Mouse (Mus musculus): ENCODE data around the gene Tro. TPM values are rescaled to one million over a fixed set of nuclear protein-coding genes. Genes with fewer than 3 reads are reported as not detected.

Tro gene
- polyA plus RNA-seq (2016; fragmentation: Nextera tagmentation; extraction: Ambion mirVana), result 54.2 and 62.9 TPM in 2 replicates

DNA sequence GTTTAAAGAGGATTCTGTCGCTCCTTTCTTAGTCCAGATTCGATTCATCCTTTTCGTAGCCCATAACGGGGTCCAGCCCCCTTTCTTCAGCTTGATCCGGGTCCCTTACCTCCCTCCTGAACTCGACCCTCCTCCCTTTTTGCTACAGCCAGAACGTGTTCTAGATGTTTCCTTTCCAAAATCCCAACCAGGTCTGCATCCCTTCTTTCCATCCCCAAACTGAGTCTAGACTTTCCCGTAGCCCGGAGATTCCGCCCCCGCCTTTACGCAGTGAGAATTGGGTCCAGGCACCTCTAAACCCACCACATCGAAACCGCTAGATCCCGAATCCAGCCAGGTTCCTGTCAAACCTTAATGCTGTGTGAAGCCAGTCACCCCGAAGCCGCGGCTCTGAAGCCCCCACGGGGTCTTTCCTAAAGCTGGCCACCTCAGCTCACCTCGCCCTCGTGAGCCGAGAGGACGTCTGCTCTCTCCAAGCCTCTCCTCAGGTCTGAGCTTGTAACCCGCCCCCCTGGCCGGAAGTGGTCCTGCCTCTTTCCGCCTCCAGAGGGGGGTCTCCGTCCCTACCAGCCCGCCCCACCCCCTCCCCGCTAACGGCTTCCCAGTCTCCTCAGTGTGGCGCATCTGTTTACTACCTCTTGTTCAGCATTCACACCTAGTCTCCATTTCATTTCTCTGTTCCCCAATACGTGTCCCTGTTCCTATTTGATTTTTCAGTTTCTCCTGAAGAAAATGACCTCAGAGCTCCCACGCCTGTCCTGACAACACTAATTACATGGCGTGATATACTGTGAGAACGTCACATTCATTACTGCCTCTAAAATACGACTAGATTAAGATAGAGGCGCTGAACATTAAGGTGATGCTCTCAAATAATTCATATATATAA lies at the start of gene Tro:
TSS of gene Tro (minus strand) at position 676 of the 889 bp plus-strand sequence.
- ATAC-seq (ENCODE audit: low FRiP score), result peak; percentile 92
- Histone ChIP-seq H3K4me1 (no peaks in the 10 kb centered on the region), H3K4me2 (peak within 1 kb of the TSS; percentile 51), H3K4me3 (replicated peaks) (peak within 1 kb of the TSS; percentile 51), H3K27me3 (peaks cover 8% of the 10 kb centered on the region; the same call in 1 of the 2 replicates), H3K36me3 (replicated peaks) (peaks cover 25% of the 10 kb centered on the region), H3K9me3 (no peaks in the 10 kb centered on the region), H3K27ac (peak within 1 kb of the TSS; percentile 75), H3K9ac (peak within 1 kb of the TSS; percentile 56)
- WGBS, result 16% methylated on average over 35 of the region's 37 CpGs

DNA sequence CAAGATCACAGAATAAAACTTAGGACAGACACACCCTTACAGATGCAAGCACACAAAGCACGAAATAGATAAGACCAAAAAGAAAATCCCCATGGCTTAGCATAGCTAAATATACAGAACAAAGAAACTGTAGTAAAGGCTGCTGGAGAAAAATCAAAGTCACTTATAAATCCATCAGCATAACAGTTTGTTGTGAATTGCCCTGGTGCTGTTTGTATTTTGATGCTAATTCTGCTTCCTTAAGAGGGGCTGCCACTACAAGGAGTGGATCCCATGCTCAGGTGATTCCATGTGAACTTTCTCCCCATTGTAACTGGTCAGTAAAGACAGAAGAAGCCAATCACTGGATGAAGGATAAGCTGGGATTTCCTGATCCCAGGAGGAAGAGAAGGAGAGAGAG lies 20.1 kb upstream of the Tro start:
- 44% methylated on average over 1 of the region's 1 CpGs for WGBS
- no peak for ATAC-seq (ENCODE audit: low FRiP score)

DNA sequence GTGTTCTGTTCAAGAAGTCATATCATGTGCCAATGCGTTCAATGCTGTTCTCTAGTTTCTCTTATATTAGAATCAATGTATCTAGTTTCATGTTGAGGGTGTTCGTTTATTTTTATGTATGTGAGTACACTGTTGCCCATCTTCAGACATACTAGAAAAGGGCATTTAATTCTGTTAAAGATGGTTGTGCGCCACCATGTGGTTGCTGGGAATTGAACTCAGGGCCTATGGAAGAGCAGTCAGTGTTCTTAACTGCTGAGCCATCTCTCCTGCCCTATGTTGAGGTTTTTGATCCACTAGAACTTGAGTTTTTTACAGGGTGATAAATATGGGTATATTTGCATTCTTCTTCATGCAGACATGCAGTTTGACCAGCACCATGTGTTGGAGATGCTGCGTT lies 5.4 kb upstream of the Tro start:
- H3K27ac ChIP-seq, result no peak overlapping the region
- H3K9me3 ChIP-seq, result no peaks in the 10 kb centered on the region
- H3K36me3 ChIP-seq (replicated peaks), result no peaks in the 10 kb centered on the region
- no peak overlapping the region for H3K4me3 ChIP-seq (replicated peaks)
- H3K27me3 ChIP-seq, result peaks cover 7% of the 10 kb centered on the region; the same call in 1 of the 2 replicates
- ATAC-seq (ENCODE audit: low FRiP score), result no peak
- H3K9ac ChIP-seq, result no peak overlapping the region
- no peak overlapping the region for H3K4me2 ChIP-seq
- WGBS, result 34% methylated on average over 4 of the region's 4 CpGs
- no peaks in the 10 kb centered on the region for H3K4me1 ChIP-seq

More for the DNA sequence above, 20.1 kb upstream of the Tro start:
- Histone ChIP-seq H3K27ac (no peak overlapping the region), H3K4me2 (no peak overlapping the region), H3K36me3 (replicated peaks) (no peaks in the 10 kb centered on the region), H3K4me1 (no peaks in the 10 kb centered on the region), H3K9me3 (no peaks in the 10 kb centered on the region), H3K4me3 (replicated peaks) (no peak overlapping the region), H3K27me3 (no peaks in the 10 kb centered on the region), H3K9ac (no peak overlapping the region)

DNA sequence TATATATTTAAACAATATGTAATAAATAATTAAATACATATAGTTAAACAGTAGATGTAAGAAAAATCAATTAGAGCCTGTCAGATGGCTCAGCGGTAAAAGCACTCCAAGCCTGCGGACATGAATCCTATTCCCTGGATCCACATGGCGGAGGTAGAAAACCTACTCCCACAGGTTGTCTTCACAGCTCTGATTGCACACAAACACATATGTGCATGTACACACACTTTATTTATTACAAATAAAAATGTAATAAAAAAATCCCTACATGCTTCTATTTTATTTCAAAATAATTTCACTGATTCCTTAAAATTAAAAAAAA lies 375 bp upstream of the Tro start:
- peaks cover 20% of the 10 kb centered on the region for H3K36me3 ChIP-seq (replicated peaks)
- ATAC-seq (ENCODE audit: low FRiP score), result 0 out of 2 replicates have a peak, but pooled peaks have one; percentile 34
- H3K9ac ChIP-seq, result no peak overlapping the region
- peak overlapping the region; percentile 51; the same call in 1 of the 2 replicates for H3K4me3 ChIP-seq (replicated peaks)
- peak overlapping the region; percentile 51 for H3K4me2 ChIP-seq
- 47% methylated on average over 3 of the region's 3 CpGs for WGBS
- H3K4me1 ChIP-seq, result no peaks in the 10 kb centered on the region
- H3K9me3 ChIP-seq, result no peaks in the 10 kb centered on the region
- no peak overlapping the region for H3K27ac ChIP-seq
- H3K27me3 ChIP-seq, result peaks cover 8% of the 10 kb centered on the region; the same call in 1 of the 2 replicates

DNA sequence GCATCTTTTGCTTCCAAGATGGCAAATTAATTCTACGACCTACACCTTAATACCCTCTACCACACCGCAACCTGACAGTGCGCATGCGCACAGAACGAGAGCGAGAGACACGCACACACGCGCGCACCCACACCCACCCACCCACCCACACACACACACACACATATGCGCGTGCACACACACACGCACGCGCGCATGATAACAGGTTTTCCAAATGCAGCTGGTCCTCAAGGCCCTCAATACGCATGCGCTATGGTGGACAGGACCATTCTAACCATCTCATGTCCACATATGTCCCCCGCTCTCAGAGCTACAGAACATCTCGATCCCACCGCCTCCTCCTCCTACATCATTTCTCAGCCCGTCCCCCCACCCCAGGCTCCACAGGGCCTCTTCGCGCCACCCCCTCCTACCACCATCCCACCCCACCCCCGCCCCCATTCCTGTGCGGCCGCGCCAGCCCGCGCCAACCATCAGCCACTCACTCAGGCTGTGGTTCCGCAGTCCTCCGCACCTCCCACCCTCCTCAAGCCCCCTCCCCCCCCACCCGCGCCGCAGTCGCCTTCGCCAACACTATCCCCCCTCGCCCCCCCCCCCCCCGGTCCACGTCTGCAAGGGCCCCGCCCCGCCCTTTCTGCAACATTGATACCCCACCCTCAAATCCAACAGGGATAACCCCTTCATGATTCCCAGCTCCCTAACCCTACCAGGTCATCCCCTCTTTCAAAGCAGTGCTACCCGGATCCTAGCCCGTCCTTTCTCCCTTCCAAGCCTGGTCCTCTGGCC lies 1.1 kb downstream of the Tro start:
- no peaks in the 10 kb centered on the region for H3K4me1 ChIP-seq
- peaks cover 8% of the 10 kb centered on the region; the same call in 1 of the 2 replicates for H3K27me3 ChIP-seq
- H3K36me3 ChIP-seq (replicated peaks), result peaks cover 29% of the 10 kb centered on the region
- H3K9me3 ChIP-seq, result no peaks in the 10 kb centered on the region
- 36% methylated on average over 29 of the region's 44 CpGs for WGBS
- ATAC-seq (ENCODE audit: low FRiP score), result peak; percentile 75
- peak overlapping the region; percentile 56 for H3K9ac ChIP-seq
- peak overlapping the region; percentile 51 for H3K4me3 ChIP-seq (replicated peaks)
- H3K27ac ChIP-seq, result peak overlapping the region; percentile 75
- peak overlapping the region; percentile 51 for H3K4me2 ChIP-seq

DNA sequence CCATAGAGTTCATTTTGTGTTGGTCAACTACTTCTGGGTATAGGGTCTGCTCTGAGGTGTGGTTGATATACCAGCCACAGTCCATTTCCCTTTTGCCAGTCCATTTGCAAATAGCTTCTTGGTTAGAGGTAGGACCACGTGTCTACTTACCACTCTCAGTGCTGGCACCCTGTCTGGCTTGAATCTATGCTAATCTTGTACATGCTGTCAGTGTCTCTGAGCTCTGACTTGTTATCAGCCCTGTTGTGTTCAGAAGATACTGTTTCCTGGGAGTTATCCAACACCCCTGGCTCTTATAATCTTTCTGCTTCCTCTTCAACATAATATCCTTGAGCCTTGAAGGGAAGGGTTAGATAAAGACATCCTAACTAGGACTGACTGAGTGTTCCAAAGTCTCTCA lies 21.0 kb downstream of the Tro start:
- H3K4me1 ChIP-seq, result no peaks in the 10 kb centered on the region
- no peak overlapping the region for H3K27ac ChIP-seq
- ATAC-seq (ENCODE audit: low FRiP score), result no peak
- H3K4me2 ChIP-seq, result no peak overlapping the region
- H3K4me3 ChIP-seq (replicated peaks), result no peak overlapping the region
- no peaks in the 10 kb centered on the region for H3K9me3 ChIP-seq
- WGBS, result 41% methylated on average over 1 of the region's 1 CpGs
- H3K27me3 ChIP-seq, result no peaks in the 10 kb centered on the region
- no peak overlapping the region for H3K9ac ChIP-seq
- H3K36me3 ChIP-seq (replicated peaks), result no peaks in the 10 kb centered on the region

DNA sequence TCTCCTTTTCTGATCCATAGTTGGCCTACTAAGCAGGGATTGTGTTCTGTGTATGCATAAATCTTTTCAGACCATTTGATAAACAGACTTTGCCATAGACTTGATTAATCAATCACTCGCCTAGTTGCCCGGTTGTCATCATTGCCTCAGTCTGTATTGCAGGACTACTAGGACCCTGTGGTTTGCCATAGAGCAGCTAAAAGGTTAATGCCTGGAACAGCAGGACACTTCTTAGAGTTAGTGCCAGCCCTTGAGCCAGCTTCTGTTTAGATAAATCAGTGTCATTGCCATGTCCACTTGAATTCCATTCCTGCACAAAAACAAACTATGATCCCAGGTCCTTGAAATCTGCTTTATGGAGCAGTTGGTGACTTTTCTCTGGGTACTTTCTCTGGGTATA lies 58.5 kb downstream of the Tro start:
- Histone ChIP-seq H3K27me3 (peaks cover 7% of the 10 kb centered on the region; the same call in 1 of the 2 replicates), H3K4me2 (no peak overlapping the region), H3K27ac (no peak overlapping the region), H3K36me3 (replicated peaks) (no peaks in the 10 kb centered on the region), H3K9me3 (no peaks in the 10 kb centered on the region), H3K4me1 (no peaks in the 10 kb centered on the region), H3K4me3 (replicated peaks) (no peak overlapping the region), H3K9ac (no peak overlapping the region)
- WGBS, result 80% methylated on average over 2 of the region's 2 CpGs
- ATAC-seq (ENCODE audit: low FRiP score), result no peak

Other genes starting within 250 kb of the Tro start
- gene Tmem29, start 198.4 kb downstream of the Tro start, polyA plus RNA-seq (2016; fragmentation: Nextera tagmentation; extraction: Ambion mirVana), result 44.0 and 44.3 TPM in 2 replicates
- 27.0 and 38.5 TPM in 2 replicates for gene Alas2, start 110.2 kb downstream of the Tro start, polyA plus RNA-seq (2016; fragmentation: Nextera tagmentation; extraction: Ambion mirVana)
- 4.1 and 5.7 TPM in 2 replicates for gene Pfkfb1, start 69.4 kb downstream of the Tro start, polyA plus RNA-seq (2016; fragmentation: Nextera tagmentation; extraction: Ambion mirVana)
- gene Apex2, start 67.7 kb downstream of the Tro start, polyA plus RNA-seq (2016; fragmentation: Nextera tagmentation; extraction: Ambion mirVana), result 23.8 and 25.5 TPM in 2 replicates
- gene Maged2, start 156.8 kb upstream of the Tro start, polyA plus RNA-seq (2016; fragmentation: Nextera tagmentation; extraction: Ambion mirVana), result 257 and 277 TPM in 2 replicates